Mouse (Mus musculus) heart, embryonic 11.5 days (tissue): ENCODE measurements around the gene Rimkla. TPM values are rescaled to one million over a fixed set of nuclear protein-coding genes. Genes with fewer than 3 reads are reported as not detected.
A peak's percentile ranks its signal among the peaks of the same experiment; 100 is the strongest.

Experiments used
- ATAC-seq: fragments of 200-750 bp; cut with Nextera tagmentation; replicated peaks from 2 replicates; pipeline ENCODE4 v1.8.0; 2017; ENCODE audit warnings: moderate library complexity; ENCODE audit not compliant: insufficient number of reproducible peaks, low FRiP score, low TSS enrichment
- H3K27ac ChIP-seq: fragments of 300-500 bp; sonication (generic); 2 replicates; pipeline ENCODE4 v1.5.1; 2014; ENCODE audit warnings: mild to moderate bottlenecking, low read depth, low read length
- H3K27me3 ChIP-seq: fragments of 300-500 bp; sonication (generic); 2 replicates; pipeline ENCODE4 v1.6.1; 2014; ENCODE audit warnings: mild to moderate bottlenecking, low read length, mixed read lengths; ENCODE audit not compliant: control insufficient read depth, insufficient read depth
- H3K36me3 ChIP-seq: fragments of 300-500 bp; sonication (generic); 2 replicates; pipeline ENCODE4 v1.6.1; 2014; ENCODE audit warnings: mild to moderate bottlenecking, low read length, moderate library complexity, mixed read lengths; ENCODE audit not compliant: control insufficient read depth, insufficient read depth
- H3K4me1 ChIP-seq: fragments of 300-500 bp; sonication (generic); 2 replicates; pipeline ENCODE4 v1.6.1; 2014; ENCODE audit warnings: low read length; ENCODE audit not compliant: control insufficient read depth, insufficient read depth
- H3K4me2 ChIP-seq: fragments of 300-500 bp; sonication (generic); 2 replicates; pipeline ENCODE4 v1.6.1; 2014; ENCODE audit warnings: mild to moderate bottlenecking, moderate library complexity
- H3K4me3 ChIP-seq: fragments of 300-500 bp; sonication (generic); 2 replicates; pipeline ENCODE4 v1.5.1; 2014; ENCODE audit warnings: low read depth, low read length
- H3K9ac ChIP-seq: fragments of 300-500 bp; sonication (generic); 2 replicates; pipeline ENCODE4 v1.6.1; 2014; ENCODE audit warnings: mild to moderate bottlenecking, low read depth, low read length, moderate library complexity
- H3K9me3 ChIP-seq: fragments of 300-500 bp; sonication (generic); replicated peaks from 2 replicates; pipeline ENCODE4 v1.6.1; 2016; ENCODE audit warnings: low read length; ENCODE audit not compliant: control insufficient read depth
- WGBS: fragments of 180-500 bp; shearing (Covaris S2); extraction: QIAGEN DNeasy Blood & Tissue Kit; methylation state at CpG from one replicate; pipeline ENCODE4 v1.1.7; 2014; ENCODE audit not compliant: insufficient replicate concordance; 5-methylcytosine and 5-hydroxymethylcytosine counted together
- polyA plus RNA-seq: library from polyadenylated mRNA; unstranded; fragments of >200 nt; fragmentation: Nextera tagmentation; extraction: Ambion mirVana; gene quantifications from 2 replicates; pipeline ENCODE4 v1.2.1, GENCODE M21; 2014

Gene Rimkla
- polyA plus RNA-seq, 1 experiment from 2014 or later = 5.3 TPM

GRCm38 (mm10) chr4:119489666-119490065 is 2.8 kb downstream of the Rimkla start:
- Histone ChIP-seq H3K4me1 (peaks cover 5% of the 10 kb centered on the region; the same call in 1 of the 2 replicates), H3K27ac (no peak overlapping the region), H3K9ac (no peak overlapping the region), H3K27me3 (peaks cover 19% of the 10 kb centered on the region), H3K9me3 (no peaks in the 10 kb centered on the region; the same call in 1 of the 2 replicates), H3K36me3 (no peaks in the 10 kb centered on the region), H3K4me3 (no peak overlapping the region), H3K4me2 (no peak overlapping the region)
- 85% methylated on average over 10 of the region's 10 CpGs for WGBS
- no peak for ATAC-seq

- no peak overlapping the region for H3K4me2 ChIP-seq
- no peak overlapping the region for H3K9ac ChIP-seq
- WGBS = 70% methylated on average over 7 of the region's 7 CpGs
- no peaks in the 10 kb centered on the region for H3K9me3 ChIP-seq
- H3K36me3 ChIP-seq = no peaks in the 10 kb centered on the region
- H3K4me1 ChIP-seq = no peaks in the 10 kb centered on the region
- ATAC-seq = no peak
- no peak overlapping the region for H3K27ac ChIP-seq
- H3K27me3 ChIP-seq = no peaks in the 10 kb centered on the region; the same call in 1 of the 2 replicates
- no peak overlapping the region for H3K4me3 ChIP-seq
Observed at GRCm38 (mm10) chr4:119484882-119485281, 7.5 kb downstream of the Rimkla start.

GRCm38 (mm10) chr4:119483051-119483450 is 9.4 kb downstream of the Rimkla start:
- Histone ChIP-seq H3K9ac (no peak overlapping the region), H3K27ac (no peak overlapping the region), H3K9me3 (no peaks in the 10 kb centered on the region), H3K27me3 (no peaks in the 10 kb centered on the region; the same call in 1 of the 2 replicates), H3K36me3 (no peaks in the 10 kb centered on the region), H3K4me2 (peak overlapping the region; percentile 3; the same call in 1 of the 2 replicates), H3K4me3 (no peak overlapping the region), H3K4me1 (no peaks in the 10 kb centered on the region)
- no peak for ATAC-seq
- 50% methylated on average over 9 of the region's 9 CpGs for WGBS

GRCm38 (mm10) chr4:119473150-119473549 is 19.3 kb downstream of the Rimkla start:
- H3K4me2 ChIP-seq = no peak overlapping the region
- WGBS = 31% methylated on average over 5 of the region's 5 CpGs
- no peaks in the 10 kb centered on the region for H3K4me1 ChIP-seq
- no peak overlapping the region for H3K27ac ChIP-seq
- H3K4me3 ChIP-seq = no peak overlapping the region
- H3K36me3 ChIP-seq = no peaks in the 10 kb centered on the region
- H3K9ac ChIP-seq = no peak overlapping the region
- ATAC-seq = no peak
- H3K9me3 ChIP-seq = no peaks in the 10 kb centered on the region
- H3K27me3 ChIP-seq = no peaks in the 10 kb centered on the region; the same call in 1 of the 2 replicates

GRCm38 (mm10) chr4:119472545-119472944 is 19.9 kb downstream of the Rimkla start:
- Histone ChIP-seq H3K36me3 (no peaks in the 10 kb centered on the region), H3K4me3 (no peak overlapping the region), H3K9ac (no peak overlapping the region), H3K9me3 (no peaks in the 10 kb centered on the region), H3K4me1 (no peaks in the 10 kb centered on the region), H3K27ac (no peak overlapping the region), H3K27me3 (no peaks in the 10 kb centered on the region; the same call in 1 of the 2 replicates), H3K4me2 (no peak overlapping the region)
- no peak for ATAC-seq
- 85% methylated on average over 9 of the region's 9 CpGs for WGBS

GRCm38 (mm10) chr4:119467720-119468380 is 24.6 kb downstream of the Rimkla start:
- WGBS = 84% methylated on average over 16 of the region's 16 CpGs
- Histone ChIP-seq H3K9me3 (no peaks in the 10 kb centered on the region), H3K4me1 (peaks cover 12% of the 10 kb centered on the region), H3K27me3 (no peaks in the 10 kb centered on the region; the same call in 1 of the 2 replicates), H3K27ac (no peak overlapping the region), H3K4me2 (no peak overlapping the region), H3K4me3 (no peak overlapping the region), H3K9ac (no peak overlapping the region), H3K36me3 (no peaks in the 10 kb centered on the region)
- ATAC-seq = no peak

GRCm38 (mm10) chr4:119465841-119466240 is 26.6 kb downstream of the Rimkla start:
- no peak for ATAC-seq
- no peak overlapping the region for H3K4me3 ChIP-seq
- 82% methylated on average over 5 of the region's 5 CpGs for WGBS
- no peaks in the 10 kb centered on the region for H3K36me3 ChIP-seq
- H3K9ac ChIP-seq = no peak overlapping the region
- H3K9me3 ChIP-seq = no peaks in the 10 kb centered on the region
- H3K27ac ChIP-seq = no peak overlapping the region
- H3K4me1 ChIP-seq = peaks cover 18% of the 10 kb centered on the region
- no peak overlapping the region for H3K4me2 ChIP-seq
- H3K27me3 ChIP-seq = no peaks in the 10 kb centered on the region; the same call in 1 of the 2 replicates

- Histone ChIP-seq H3K4me2 (no peak overlapping the region), H3K4me1 (peaks cover 18% of the 10 kb centered on the region), H3K27ac (no peak overlapping the region), H3K27me3 (no peaks in the 10 kb centered on the region; the same call in 1 of the 2 replicates), H3K36me3 (no peaks in the 10 kb centered on the region), H3K4me3 (no peak overlapping the region), H3K9ac (no peak overlapping the region), H3K9me3 (no peaks in the 10 kb centered on the region)
- WGBS = 70% methylated on average over 13 of the region's 13 CpGs
- no peak; the same call in 1 of the 2 replicates for ATAC-seq
Observed at GRCm38 (mm10) chr4:119463756-119464419, 28.5 kb downstream of the Rimkla start.
